Mouse (Mus musculus) neural tube, embryonic 15.5 days (tissue): Measurements from ENCODE around the gene Csf2rb. TPM values are rescaled to one million over a fixed set of nuclear protein-coding genes. Genes with fewer than 3 reads are reported as not detected.
"Not testable (repeated sequence)": the region's sequence is repeated elsewhere in the genome, so short reads cannot be mapped to it uniquely, and the experiment has no call there.

ENCODE experiments used
- ATAC-seq: fragments of 200-750 bp; cut with Nextera tagmentation; 2 replicates; pipeline ENCODE4 v1.8.0; 2017; ENCODE audit warnings: mild to moderate bottlenecking, moderate TSS enrichment, moderate library complexity; ENCODE audit not compliant: low FRiP score
- H3K27ac ChIP-seq: fragments of 300-500 bp; sonication (generic); replicated peaks from 2 replicates; pipeline ENCODE4 v1.5.1; 2015; ENCODE audit warnings: mild to moderate bottlenecking, inconsistent platforms
- H3K27me3 ChIP-seq: fragments of 300-500 bp; sonication (generic); replicated peaks from 2 replicates; pipeline ENCODE4 v1.6.1; 2015; ENCODE audit warnings: inconsistent platforms
- H3K36me3 ChIP-seq: fragments of 300-500 bp; sonication (generic); 2 replicates; pipeline ENCODE4 v1.6.1; 2015; ENCODE audit warnings: inconsistent platforms
- H3K4me1 ChIP-seq: fragments of 300-500 bp; sonication (generic); 2 replicates; pipeline ENCODE4 v1.6.1; 2015; ENCODE audit warnings: inconsistent platforms
- H3K4me2 ChIP-seq: fragments of 300-500 bp; sonication (generic); 2 replicates; pipeline ENCODE4 v1.6.1; 2015; ENCODE audit warnings: inconsistent platforms, mild to moderate bottlenecking, moderate library complexity
- H3K4me3 ChIP-seq: fragments of 300-500 bp; sonication (generic); replicated peaks from 2 replicates; pipeline ENCODE4 v1.5.1; 2015; ENCODE audit warnings: mild to moderate bottlenecking, inconsistent platforms
- H3K9ac ChIP-seq: fragments of 300-500 bp; sonication (generic); replicated peaks from 2 replicates; pipeline ENCODE4 v1.6.1; 2015; ENCODE audit warnings: mild to moderate bottlenecking, inconsistent platforms
- H3K9me3 ChIP-seq: fragments of 300-500 bp; sonication (generic); replicated peaks from 2 replicates; pipeline ENCODE4 v1.6.1; 2016; ENCODE audit warnings: inconsistent platforms
- WGBS: fragments of 180-500 bp; shearing (Covaris S2); methylation state at CpG from one replicate; pipeline ENCODE4 v1.1.7; 2015; ENCODE audit warnings: mixed read lengths; 5-methylcytosine and 5-hydroxymethylcytosine counted together
- polyA plus RNA-seq: library from polyadenylated mRNA; unstranded; fragments of >200 nt; fragmentation: Nextera tagmentation; extraction: Ambion mirVana; gene quantifications from 2 replicates; pipeline ENCODE4 v1.2.1, GENCODE M21; 2015

Gene Csf2rb
- polyA plus RNA-seq, 1 experiment from 2014 or later = 0.92 TPM

- H3K27me3 ChIP-seq, H3K27ac ChIP-seq, H3K4me3 ChIP-seq, ATAC-seq, H3K36me3 ChIP-seq, H3K9me3 ChIP-seq, H3K9ac ChIP-seq, H3K4me1 ChIP-seq, H3K4me2 ChIP-seq: not testable (repeated sequence)
- 92% methylated on average over 6 of the region's 6 CpGs for WGBS
Measured at GRCm38 (mm10) chr15:78329972-78330371, 4.4 kb downstream of the Csf2rb start.

GRCm38 (mm10) chr15:78330706-78331105, 5.2 kb downstream of the Csf2rb start:
- no peak overlapping the region for H3K27ac ChIP-seq
- ATAC-seq = no peak
- no peaks in the 10 kb centered on the region for H3K9me3 ChIP-seq
- H3K9ac ChIP-seq = no peak overlapping the region
- whole genome bisulfite sequencing = 92% methylated on average over 4 of the region's 4 CpGs
- H3K27me3 ChIP-seq = no peaks in the 10 kb centered on the region
- H3K4me1 ChIP-seq = no peaks in the 10 kb centered on the region
- H3K4me2 ChIP-seq = no peak overlapping the region
- H3K4me3 ChIP-seq = no peak overlapping the region
- no peaks in the 10 kb centered on the region for H3K36me3 ChIP-seq

DNA sequence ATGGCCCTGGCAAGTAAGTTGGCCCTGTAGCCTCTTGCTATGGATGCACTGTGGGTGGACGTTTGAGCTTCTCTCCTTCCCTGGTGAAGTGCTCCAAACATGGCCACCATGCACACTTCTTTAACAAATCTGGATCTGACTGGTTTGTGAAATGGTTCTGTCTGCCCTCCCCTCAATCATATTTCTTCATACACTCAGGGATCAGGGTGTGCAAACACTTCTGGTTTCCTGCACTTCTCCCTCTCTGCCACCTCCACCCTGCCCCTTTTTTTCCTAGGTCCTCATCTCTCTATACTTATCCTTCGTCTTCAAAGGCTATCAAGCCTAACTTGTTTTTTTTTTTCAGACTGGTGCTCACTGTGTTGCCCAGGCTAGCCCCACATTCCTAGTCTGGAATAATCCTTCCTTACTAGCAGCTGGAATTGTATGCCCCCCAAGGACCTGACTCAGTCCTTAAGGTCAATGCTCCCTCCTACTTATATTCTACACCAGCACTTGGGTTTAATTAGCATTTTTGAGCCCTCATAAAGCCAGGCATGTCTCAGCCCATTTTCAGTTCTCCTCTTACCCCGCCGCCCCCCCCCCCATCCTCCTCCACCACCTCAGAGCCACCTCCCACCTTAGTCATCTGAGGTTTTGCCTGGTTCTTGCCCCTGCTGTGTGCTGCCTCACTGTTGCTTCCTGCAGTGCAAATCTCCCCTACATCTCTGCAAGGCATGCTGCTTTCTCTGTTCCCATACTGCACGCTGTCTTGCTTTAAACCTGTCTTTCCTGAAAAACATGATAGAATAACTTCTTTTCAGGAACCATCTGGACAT, 6.2 kb downstream of the Csf2rb start:
- no peaks in the 10 kb centered on the region for H3K27me3 ChIP-seq
- WGBS = 82% methylated on average over 5 of the region's 5 CpGs
- ATAC-seq = no peak

DNA sequence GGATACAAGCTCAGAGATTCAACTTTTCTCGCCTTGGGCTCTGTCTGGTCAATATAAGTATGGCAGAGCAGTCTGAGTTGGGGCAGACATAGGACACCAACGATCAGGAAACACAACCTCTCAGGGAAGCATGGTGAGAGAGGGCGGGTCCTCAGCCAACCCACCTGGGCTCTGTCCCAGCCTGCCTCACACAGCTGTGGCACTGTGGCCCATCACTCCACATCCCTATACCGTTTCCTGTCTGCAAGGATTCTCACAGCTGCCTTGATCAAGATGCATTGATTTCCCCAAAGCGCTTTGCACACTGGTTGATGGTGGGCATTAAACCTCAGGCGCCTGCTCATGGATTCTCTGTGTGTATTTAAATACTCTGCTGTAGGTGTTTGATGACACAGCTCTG, 7.4 kb downstream of the Csf2rb start:
- Histone ChIP-seq H3K27me3 (no peaks in the 10 kb centered on the region), H3K36me3 (no peaks in the 10 kb centered on the region), H3K4me3 (no peak overlapping the region), H3K27ac (no peak overlapping the region), H3K9ac (no peak overlapping the region), H3K4me2 (no peak overlapping the region), H3K4me1 (no peaks in the 10 kb centered on the region), H3K9me3 (no peaks in the 10 kb centered on the region)
- WGBS = 76% methylated on average over 6 of the region's 6 CpGs
- no peak for ATAC-seq

More for the DNA sequence above, 6.2 kb downstream of the Csf2rb start:
- Histone ChIP-seq H3K9ac (no peak overlapping the region), H3K9me3 (no peaks in the 10 kb centered on the region), H3K4me2 (no peak overlapping the region), H3K4me1 (no peaks in the 10 kb centered on the region), H3K4me3 (no peak overlapping the region), H3K27ac (no peak overlapping the region), H3K36me3 (no peaks in the 10 kb centered on the region)

DNA sequence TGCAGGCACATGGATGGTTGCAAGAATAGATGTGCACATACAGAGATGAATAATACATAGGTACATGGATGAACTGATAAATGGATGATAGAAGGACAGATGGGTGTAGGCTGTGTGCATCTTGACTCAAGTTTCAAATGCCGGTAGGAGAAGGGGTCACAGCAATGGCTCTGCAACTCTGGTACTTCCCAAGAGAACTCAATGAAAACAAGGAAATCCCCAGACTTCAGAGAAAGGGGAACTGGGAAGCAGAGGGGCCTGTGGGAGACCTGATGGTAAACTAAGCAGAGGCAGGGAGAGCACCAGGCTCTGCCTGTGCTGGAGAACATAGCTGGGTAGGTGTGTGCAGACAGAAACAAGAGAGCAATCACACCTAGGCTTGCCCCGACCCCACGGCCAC, 8.8 kb downstream of the Csf2rb start:
- 96% methylated on average over 3 of the region's 3 CpGs for WGBS
- no peaks in the 10 kb centered on the region for H3K9me3 ChIP-seq
- no peak overlapping the region for H3K27ac ChIP-seq
- no peaks in the 10 kb centered on the region for H3K27me3 ChIP-seq
- no peaks in the 10 kb centered on the region for H3K36me3 ChIP-seq
- no peak for ATAC-seq
- H3K9ac ChIP-seq = no peak overlapping the region
- no peak overlapping the region for H3K4me3 ChIP-seq
- H3K4me1 ChIP-seq = no peaks in the 10 kb centered on the region
- H3K4me2 ChIP-seq = no peak overlapping the region

GRCm38 (mm10) chr15:78339627-78340423, 14.3 kb downstream of the Csf2rb start:
- H3K4me1 ChIP-seq, H3K27ac ChIP-seq, H3K9me3 ChIP-seq, H3K36me3 ChIP-seq, H3K4me2 ChIP-seq, ATAC-seq, H3K27me3 ChIP-seq, H3K4me3 ChIP-seq, H3K9ac ChIP-seq: not testable (repeated sequence)
- 32% methylated on average over 7 of the region's 7 CpGs for WGBS

- WGBS = 66% methylated on average over 7 of the region's 7 CpGs
- H3K4me3 ChIP-seq = not testable (repeated sequence)
Measured at GRCm38 (mm10) chr15:78340919-78341318, 15.4 kb downstream of the Csf2rb start.

GRCm38 (mm10) chr15:78343683-78344082, 18.1 kb downstream of the Csf2rb start:
- Histone ChIP-seq H3K4me2 (no peak overlapping the region), H3K36me3 (no peaks in the 10 kb centered on the region), H3K9me3 (no peaks in the 10 kb centered on the region), H3K27ac (no peak overlapping the region), H3K4me3 (no peak overlapping the region), H3K27me3 (no peaks in the 10 kb centered on the region), H3K9ac (no peak overlapping the region), H3K4me1 (no peaks in the 10 kb centered on the region)
- ATAC-seq = no peak
- WGBS = 23% methylated on average over 1 of the region's 1 CpGs

More at GRCm38 (mm10) chr15:78340919-78341318, 15.4 kb downstream of the Csf2rb start:
- not testable (repeated sequence) for H3K27me3 ChIP-seq, H3K4me2 ChIP-seq, H3K27ac ChIP-seq, H3K9ac ChIP-seq, ATAC-seq, H3K4me1 ChIP-seq, H3K36me3 ChIP-seq, H3K9me3 ChIP-seq

GRCm38 (mm10) chr15:78344567-78344966, 19.0 kb downstream of the Csf2rb start:
- no peak overlapping the region for H3K27ac ChIP-seq
- 84% methylated on average over 3 of the region's 3 CpGs for WGBS
- no peak overlapping the region for H3K4me3 ChIP-seq
- H3K9ac ChIP-seq = no peak overlapping the region
- H3K9me3 ChIP-seq = no peaks in the 10 kb centered on the region
- H3K36me3 ChIP-seq = no peaks in the 10 kb centered on the region
- H3K27me3 ChIP-seq = no peaks in the 10 kb centered on the region
- no peaks in the 10 kb centered on the region for H3K4me1 ChIP-seq
- H3K4me2 ChIP-seq = no peak overlapping the region
- ATAC-seq = no peak

- H3K4me1 ChIP-seq = no peaks in the 10 kb centered on the region
- no peaks in the 10 kb centered on the region for H3K36me3 ChIP-seq
- 60% methylated on average over 3 of the region's 3 CpGs for WGBS
- no peak overlapping the region for H3K4me3 ChIP-seq
- no peaks in the 10 kb centered on the region for H3K9me3 ChIP-seq
- no peak overlapping the region for H3K4me2 ChIP-seq
- no peaks in the 10 kb centered on the region for H3K27me3 ChIP-seq
- no peak overlapping the region for H3K9ac ChIP-seq
- no peak for ATAC-seq
- no peak overlapping the region for H3K27ac ChIP-seq
Measured at GRCm38 (mm10) chr15:78351586-78352165, 26.1 kb downstream of the Csf2rb start.

DNA sequence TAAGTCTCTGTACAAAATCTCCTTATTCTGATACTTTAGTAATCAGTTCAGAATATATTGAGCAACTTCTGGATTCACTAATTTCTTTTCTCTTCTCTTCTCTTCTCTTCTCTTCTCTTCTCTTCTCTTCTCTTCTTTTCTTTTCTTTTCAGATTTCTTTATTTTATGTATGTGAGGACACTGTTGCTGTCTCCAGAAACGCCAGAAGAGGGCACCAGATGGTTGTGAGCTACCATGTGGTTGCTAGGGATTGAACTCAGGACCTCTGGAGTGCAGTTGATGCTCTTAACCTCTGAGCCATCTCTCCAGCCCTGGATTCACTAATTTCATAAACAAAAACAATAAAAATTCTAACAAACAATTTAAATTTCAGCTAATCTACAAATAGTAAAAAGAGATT, 29.4 kb downstream of the Csf2rb start:
- Histone ChIP-seq H3K4me2 (no peak overlapping the region), H3K36me3 (no peaks in the 10 kb centered on the region), H3K27ac (no peak overlapping the region), H3K4me3 (no peak overlapping the region), H3K9me3 (no peaks in the 10 kb centered on the region), H3K4me1 (no peaks in the 10 kb centered on the region), H3K27me3 (no peaks in the 10 kb centered on the region), H3K9ac (no peak overlapping the region)
- 0% methylated on average over 1 of the region's 1 CpGs for WGBS
- ATAC-seq = no peak

DNA sequence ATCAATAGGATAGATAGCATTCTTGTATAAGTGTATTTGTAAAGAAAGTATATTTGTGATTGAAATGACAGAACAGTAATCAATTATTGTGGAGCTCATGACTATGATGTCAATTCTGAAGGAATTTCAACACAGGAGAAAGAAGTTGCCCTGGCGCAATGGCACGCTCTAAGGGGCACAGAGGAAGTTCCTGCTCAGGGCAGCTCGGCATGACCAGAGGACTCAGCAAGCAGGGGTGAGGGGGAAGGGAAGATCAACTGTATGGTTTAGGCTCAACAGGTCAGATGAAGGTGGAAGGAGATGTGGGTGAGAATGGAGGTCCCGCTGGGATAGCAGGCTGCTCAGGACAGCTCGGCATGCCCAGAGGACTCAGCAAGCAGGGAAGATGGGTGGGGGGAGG, 30.0 kb downstream of the Csf2rb start:
- Histone ChIP-seq H3K36me3 (no peaks in the 10 kb centered on the region), H3K4me2 (no peak overlapping the region), H3K27me3 (no peaks in the 10 kb centered on the region), H3K9ac (no peak overlapping the region), H3K4me1 (no peaks in the 10 kb centered on the region), H3K27ac (no peak overlapping the region), H3K4me3 (no peak overlapping the region), H3K9me3 (no peaks in the 10 kb centered on the region)
- 89% methylated on average over 5 of the region's 5 CpGs for WGBS
- ATAC-seq = no peak
